Comparison of ENCODE assay signal across 17 mouse cellular contexts in the genomic region with DNA sequence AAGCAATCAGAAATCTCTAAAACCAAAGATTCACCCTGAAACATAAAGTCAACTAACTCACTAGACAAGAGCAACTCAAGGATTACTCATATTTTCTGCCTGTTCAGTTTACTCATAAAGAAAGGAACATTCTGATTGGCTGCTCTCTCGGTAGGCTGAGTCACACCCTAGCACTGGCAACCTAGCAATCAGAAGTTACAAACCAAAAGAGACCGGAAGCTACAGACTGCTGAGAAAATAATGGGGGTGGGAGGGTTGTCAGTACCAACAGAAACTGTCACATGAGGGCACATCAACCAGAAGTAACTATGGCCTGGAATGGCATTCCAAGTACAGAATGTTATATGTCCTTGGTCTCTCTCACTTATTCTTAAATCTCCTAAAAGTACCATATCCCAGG. TPM values are rescaled to one million over a fixed set of nuclear protein-coding genes. Genes with fewer than 3 reads are reported as not detected.
DNase-seq lines count a peak whose midpoint lies in the region; ATAC-seq and TF ChIP-seq lines count a peak whose summit lies in the region.
"Had no signal": no experiment of that assay in that cellular context is flagged by ENCODE, and none has a peak within 500 bp of the region (broad histone marks: within the 10 kb centered on the region; RNA-seq: fewer than 3 reads in every experiment).

No protein-coding gene starts in this region.

- H3K36me3 ChIP-seq in myocyte (ENCODE audit: control insufficient read depth, insufficient read depth) = no peaks in the 10 kb centered on the region
- H3K36me3 ChIP-seq in midbrain, embryonic 16.5 days (ENCODE audit: control insufficient read depth, insufficient read depth, low read length) = no peaks in the 10 kb centered on the region
- H3K36me3 ChIP-seq: midbrain, embryonic 12.5 days; neural tube, embryonic 12.5 days had no signal

- peaks cover 16% of the 10 kb centered on the region for H3K4me1 ChIP-seq in bone marrow macrophage, adult 2 months (ENCODE audit: control insufficient read depth, insufficient read depth, low read length)
- H3K4me1 ChIP-seq in midbrain, embryonic 16.5 days (ENCODE audit: control insufficient read depth, insufficient read depth, low read length) = peaks cover 18% of the 10 kb centered on the region

- 90% methylated on average over 2 of the region's 2 CpGs for WGBS in midbrain, embryonic 16.5 days

- DNase-seq in 416B (ENCODE audit: low read depth) = peak; percentile 93
- DNase-seq in CD4-positive, CD25-positive, alpha-beta regulatory T cell, adult 2 months (ENCODE audit: low read depth, low spot score) = peak; percentile 90
- no peak for DNase-seq in heart, postnatal 4 days
- DNase-seq: cerebellum, postnatal 10 days; gastrocnemius, adult 2 months; heart, adult 18-20 months; thymus, postnatal 25 days had no signal

- peak overlapping the region; percentile 64 for H3K4me2 ChIP-seq in myocyte (ENCODE audit: low read depth)
- no peak overlapping the region for H3K4me2 ChIP-seq in midbrain, embryonic 16.5 days (ENCODE audit: low read length)
- H3K4me2 ChIP-seq: midbrain, embryonic 12.5 days; neural tube, embryonic 12.5 days had no signal

- TF ChIP-seq POLR2A in bone marrow macrophage, adult 2 months (IDR thresholded peaks at IDR 0.05; ENCODE audit: borderline replicate concordance, low read depth, low read length) = no peak
- TF ChIP-seq POLR2A in myocyte (IDR thresholded peaks at IDR 0.05; ENCODE audit: insufficient read length, low read depth) = no peak

- no peak overlapping the region for H3K9ac ChIP-seq in midbrain, embryonic 16.5 days (ENCODE audit: low read depth, low read length)
- H3K9ac ChIP-seq: liver, embryonic 14.5 days; midbrain, embryonic 12.5 days; neural tube, embryonic 12.5 days had no signal

- no peaks in the 10 kb centered on the region for H3K27me3 ChIP-seq in myocyte (ENCODE audit: control insufficient read depth, insufficient read depth, insufficient read length)
- no peaks in the 10 kb centered on the region for H3K27me3 ChIP-seq in midbrain, embryonic 16.5 days (ENCODE audit: control insufficient read depth, insufficient read depth, low read depth, low read length)
- H3K27me3 ChIP-seq: midbrain, embryonic 12.5 days; neural tube, embryonic 12.5 days had no signal

- no peak overlapping the region for H3K4me3 ChIP-seq in bone marrow macrophage, adult 2 months (ENCODE audit: insufficient read depth, low read length)
- H3K4me3 ChIP-seq in myocyte = no peak overlapping the region
- no peak overlapping the region for H3K4me3 ChIP-seq in midbrain, embryonic 16.5 days (ENCODE audit: low read depth, low read length)
- H3K4me3 ChIP-seq: gastrocnemius, adult 2 months; midbrain, embryonic 12.5 days; neural tube, embryonic 12.5 days had no signal

- no peak for ATAC-seq in midbrain, embryonic 16.5 days
- no peak for ATAC-seq in cerebellum, adult (ENCODE audit: insufficient number of reproducible peaks, low FRiP score, low TSS enrichment)
- ATAC-seq: forebrain, embryonic 14.5 days; hindbrain, embryonic 16.5 days; lung, postnatal 0 days had no signal

- H3K9me3 ChIP-seq in midbrain, embryonic 16.5 days (replicated peaks; ENCODE audit: control insufficient read depth, low read length, poor library complexity, severe bottlenecking) = no peaks in the 10 kb centered on the region
- H3K9me3 ChIP-seq: midbrain, embryonic 12.5 days; neural tube, embryonic 12.5 days had no signal

- H3K27ac ChIP-seq in bone marrow macrophage, adult 2 months (ENCODE audit: insufficient read depth, low read depth, low read length) = peak overlapping the region; percentile 11
- no peak overlapping the region for H3K27ac ChIP-seq in midbrain, embryonic 16.5 days (ENCODE audit: low read length)
- H3K27ac ChIP-seq: gastrocnemius, adult 2 months; liver, embryonic 14.5 days; midbrain, embryonic 12.5 days; neural tube, embryonic 12.5 days had no signal

- no peak for TF ChIP-seq CTCF in bone marrow macrophage, adult 2 months (IDR thresholded peaks at IDR 0.05; ENCODE audit: low read depth, low read length)

- no peak overlapping the region for H3ac ChIP-seq in myocyte (ENCODE audit: control insufficient read depth, insufficient read length)

- H3K79me2 ChIP-seq in myocyte (ENCODE audit: control insufficient read depth, insufficient read depth) = peaks cover 84% of the 10 kb centered on the region

TF ChIP-seq in myocyte, 11 proteins besides CTCF, POLR2A, EP300 and RAD21:
- TF ChIP-seq SRF (IDR thresholded peaks at IDR 0.05; ENCODE audit: control insufficient read depth, insufficient read length, low read depth) (no peak), MAX (IDR thresholded peaks at IDR 0.05; ENCODE audit: low read depth) (no peak), CEBPB (IDR thresholded peaks at IDR 0.05; ENCODE audit: insufficient read depth, poor library complexity, severe bottlenecking) (no peak), MYOD1 (IDR thresholded peaks at IDR 0.05; ENCODE audit: control insufficient read depth in 1 of 3, insufficient read length in 2 of 3, low read depth in 2 of 3) (no peak), E2F4 (IDR thresholded peaks at IDR 0.05; ENCODE audit: insufficient read depth) (no peak), TCF3 (IDR thresholded peaks at IDR 0.05; ENCODE audit: insufficient read length, low read depth) (no peak), MYOG (IDR thresholded peaks at IDR 0.05; ENCODE audit: control insufficient read depth in 1 of 3, insufficient read depth in 1 of 3, insufficient read length in 2 of 3, low read depth in 2 of 3) (no peak), REST (IDR thresholded peaks at IDR 0.05; ENCODE audit: insufficient read depth, insufficient read length) (no peak), POLR2AphosphoS2 (IDR thresholded peaks at IDR 0.05; ENCODE audit: insufficient read length, low read depth) (no peak), USF1 (IDR thresholded peaks at IDR 0.05; ENCODE audit: low read depth) (no peak), TCF12 (IDR thresholded peaks at IDR 0.05; ENCODE audit: insufficient read depth, poor library complexity, severe bottlenecking) (no peak)

RNA-seq across cellular contexts. Expression of a gene that starts 6.1 kb away (rescaled TPM):
- 12.3 and 12.5 TPM in 2 replicates for polyA plus RNA-seq in bone marrow macrophage, adult 2 months (2012; ENCODE audit: insufficient read depth, insufficient read length, missing spikeins)
- 9.5 TPM for polyA plus RNA-seq in myocyte (2012; fragmentation: generic; extraction: Trizol)
- 10 to 100 TPM; 95.0 to 96.6 TPM for total RNA-seq in heart, postnatal 4 days (2021)
- polyA plus RNA-seq in midbrain, embryonic 16.5 days (2015; fragmentation: Nextera tagmentation; extraction: Ambion mirVana) = 92.9 and 97.5 TPM in 2 replicates
